Mouse (Mus musculus): Measurements from ENCODE around the gene Rad1. TPM values are rescaled to one million over a fixed set of nuclear protein-coding genes. Genes with fewer than 3 reads are reported as not detected.
A peak's percentile ranks its signal among the peaks of the same experiment; 100 is the strongest.

The Rad1 gene
- 40.4 and 42.9 TPM in 2 replicates for polyA plus RNA-seq (2016; fragmentation: Nextera tagmentation; extraction: Ambion mirVana)

GRCm38 (mm10) chr15:10485484-10486364, at the start of gene Rad1, which contains the start of gene Brix1:
TSS of gene Rad1 (plus strand) at chr15:10486018.
TSS of gene Brix1 (minus strand) at chr15:10485947.
- under 1% methylated on average over 58 of the region's 58 CpGs for whole genome bisulfite sequencing
- Histone ChIP-seq H3K4me3 (replicated peaks) (peak within 1 kb of the TSS; percentile 83), H3K4me1 (peaks cover 20% of the 10 kb centered on the region), H3K36me3 (replicated peaks) (peaks cover 30% of the 10 kb centered on the region), H3K27ac (peak within 1 kb of the TSS; percentile 73), H3K9me3 (no peaks in the 10 kb centered on the region), H3K27me3 (no peaks in the 10 kb centered on the region), H3K4me2 (peak within 1 kb of the TSS; percentile 76), H3K9ac (peak within 1 kb of the TSS; percentile 79)
- peak; percentile 99 for ATAC-seq (ENCODE audit: low FRiP score)

GRCm38 (mm10) chr15:10436893-10437292, 48.9 kb upstream of the Rad1 start:
- no peak for ATAC-seq (ENCODE audit: low FRiP score)
- H3K4me1 ChIP-seq: no peaks in the 10 kb centered on the region
- 85% methylated on average over 1 of the region's 1 CpGs for WGBS
- no peak overlapping the region for H3K4me3 ChIP-seq (replicated peaks)
- no peaks in the 10 kb centered on the region for H3K27me3 ChIP-seq
- H3K4me2 ChIP-seq: no peak overlapping the region
- no peaks in the 10 kb centered on the region for H3K9me3 ChIP-seq
- H3K36me3 ChIP-seq (replicated peaks): peaks cover 3% of the 10 kb centered on the region
- H3K9ac ChIP-seq: no peak overlapping the region
- no peak overlapping the region for H3K27ac ChIP-seq

- H3K9ac ChIP-seq: no peak overlapping the region
- no peak overlapping the region for H3K27ac ChIP-seq
- H3K36me3 ChIP-seq (replicated peaks): peaks cover 8% of the 10 kb centered on the region
- H3K4me3 ChIP-seq (replicated peaks): no peak overlapping the region
- no peak overlapping the region for H3K4me2 ChIP-seq
- H3K4me1 ChIP-seq: no peaks in the 10 kb centered on the region
- no peaks in the 10 kb centered on the region for H3K27me3 ChIP-seq
- H3K9me3 ChIP-seq: no peaks in the 10 kb centered on the region
- WGBS: 80% methylated on average over 6 of the region's 6 CpGs
- no peak for ATAC-seq (ENCODE audit: low FRiP score)
Measured at GRCm38 (mm10) chr15:10439963-10440362, 45.9 kb upstream of the Rad1 start.

GRCm38 (mm10) chr15:10441493-10441892, 44.3 kb upstream of the Rad1 start:
- Histone ChIP-seq H3K9me3 (no peaks in the 10 kb centered on the region), H3K27me3 (no peaks in the 10 kb centered on the region), H3K4me1 (no peaks in the 10 kb centered on the region), H3K27ac (no peak overlapping the region), H3K9ac (no peak overlapping the region), H3K36me3 (replicated peaks) (peaks cover 19% of the 10 kb centered on the region), H3K4me3 (replicated peaks) (no peak overlapping the region), H3K4me2 (no peak overlapping the region)
- ATAC-seq (ENCODE audit: low FRiP score): no peak
- WGBS: 92% methylated on average over 9 of the region's 9 CpGs

GRCm38 (mm10) chr15:10442275-10442674, 43.5 kb upstream of the Rad1 start:
- Histone ChIP-seq H3K4me3 (replicated peaks) (no peak overlapping the region), H3K4me1 (no peaks in the 10 kb centered on the region), H3K9ac (no peak overlapping the region), H3K36me3 (replicated peaks) (peaks cover 23% of the 10 kb centered on the region), H3K27ac (no peak overlapping the region), H3K9me3 (no peaks in the 10 kb centered on the region), H3K4me2 (no peak overlapping the region), H3K27me3 (no peaks in the 10 kb centered on the region)
- 68% methylated on average over 1 of the region's 1 CpGs for WGBS
- ATAC-seq (ENCODE audit: low FRiP score): no peak

- no peaks in the 10 kb centered on the region for H3K4me1 ChIP-seq
- ATAC-seq (ENCODE audit: low FRiP score): no peak
- H3K27ac ChIP-seq: no peak overlapping the region
- H3K27me3 ChIP-seq: no peaks in the 10 kb centered on the region
- WGBS: 96% methylated on average over 3 of the region's 3 CpGs
- H3K4me2 ChIP-seq: no peak overlapping the region
- peaks cover 39% of the 10 kb centered on the region for H3K36me3 ChIP-seq (replicated peaks)
- H3K9ac ChIP-seq: no peak overlapping the region
- H3K9me3 ChIP-seq: no peaks in the 10 kb centered on the region
- H3K4me3 ChIP-seq (replicated peaks): no peak overlapping the region
Measured at GRCm38 (mm10) chr15:10447102-10447501, 38.7 kb upstream of the Rad1 start.

- Histone ChIP-seq H3K36me3 (replicated peaks) (peaks cover 51% of the 10 kb centered on the region), H3K9ac (no peak overlapping the region), H3K27ac (no peak overlapping the region), H3K4me3 (replicated peaks) (no peak overlapping the region), H3K4me1 (no peaks in the 10 kb centered on the region), H3K27me3 (no peaks in the 10 kb centered on the region), H3K9me3 (no peaks in the 10 kb centered on the region), H3K4me2 (no peak overlapping the region)
- 94% methylated on average over 12 of the region's 12 CpGs for WGBS
- no peak for ATAC-seq (ENCODE audit: low FRiP score)
Measured at GRCm38 (mm10) chr15:10460986-10461385, 24.8 kb upstream of the Rad1 start.

GRCm38 (mm10) chr15:10463555-10463954, 22.3 kb upstream of the Rad1 start:
- Histone ChIP-seq H3K9ac (no peak overlapping the region), H3K4me1 (peaks cover 5% of the 10 kb centered on the region; the same call in 1 of the 2 replicates)

GRCm38 (mm10) chr15:10464678-10465077, 21.1 kb upstream of the Rad1 start:
- Histone ChIP-seq H3K4me1 (peaks cover 15% of the 10 kb centered on the region), H3K27me3 (no peaks in the 10 kb centered on the region), H3K4me3 (replicated peaks) (no peak overlapping the region), H3K4me2 (no peak overlapping the region), H3K9ac (no peak overlapping the region), H3K36me3 (replicated peaks) (peaks cover 24% of the 10 kb centered on the region), H3K9me3 (no peaks in the 10 kb centered on the region), H3K27ac (no peak overlapping the region)
- whole genome bisulfite sequencing: 84% methylated on average over 3 of the region's 3 CpGs
- ATAC-seq (ENCODE audit: low FRiP score): no peak

More at GRCm38 (mm10) chr15:10463555-10463954, 22.3 kb upstream of the Rad1 start:
- no peaks in the 10 kb centered on the region for H3K27me3 ChIP-seq
- no peaks in the 10 kb centered on the region for H3K9me3 ChIP-seq
- H3K27ac ChIP-seq: no peak overlapping the region
- ATAC-seq (ENCODE audit: low FRiP score): no peak
- WGBS: 87% methylated on average over 5 of the region's 5 CpGs
- no peak overlapping the region for H3K4me2 ChIP-seq
- H3K4me3 ChIP-seq (replicated peaks): no peak overlapping the region
- H3K36me3 ChIP-seq (replicated peaks): peaks cover 32% of the 10 kb centered on the region

GRCm38 (mm10) chr15:10468761-10469160, 17.1 kb upstream of the Rad1 start:
- H3K27ac ChIP-seq: no peak overlapping the region
- no peak for ATAC-seq (ENCODE audit: low FRiP score)
- WGBS: 90% methylated on average over 3 of the region's 3 CpGs
- H3K4me1 ChIP-seq: peaks cover 19% of the 10 kb centered on the region
- no peaks in the 10 kb centered on the region for H3K27me3 ChIP-seq
- no peaks in the 10 kb centered on the region for H3K9me3 ChIP-seq
- no peak overlapping the region for H3K4me3 ChIP-seq (replicated peaks)
- H3K36me3 ChIP-seq (replicated peaks): no peaks in the 10 kb centered on the region
- H3K4me2 ChIP-seq: peak overlapping the region; percentile 82
- no peak overlapping the region for H3K9ac ChIP-seq

- H3K9me3 ChIP-seq: no peaks in the 10 kb centered on the region
- peak overlapping the region; percentile 90 for H3K9ac ChIP-seq
- peak; percentile 28; the same call in 1 of the 2 replicates for ATAC-seq (ENCODE audit: low FRiP score)
- peak overlapping the region; percentile 86 for H3K27ac ChIP-seq
- 0% methylated on average over 40 of the region's 40 CpGs for WGBS
- no peaks in the 10 kb centered on the region for H3K27me3 ChIP-seq
- peak overlapping the region; percentile 82 for H3K4me2 ChIP-seq
- H3K4me3 ChIP-seq (replicated peaks): peak overlapping the region; percentile 73
- H3K36me3 ChIP-seq (replicated peaks): no peaks in the 10 kb centered on the region
- H3K4me1 ChIP-seq: peaks cover 19% of the 10 kb centered on the region
Measured at GRCm38 (mm10) chr15:10469641-10470150, 16.1 kb upstream of the Rad1 start.

- H3K4me2 ChIP-seq: peak within 1 kb of the TSS; percentile 82
- peak within 1 kb of the TSS; percentile 86 for H3K27ac ChIP-seq
- peaks cover 3% of the 10 kb centered on the region for H3K36me3 ChIP-seq (replicated peaks)
- under 1% methylated on average over 42 of the region's 87 CpGs for WGBS
- peak within 1 kb of the TSS; percentile 90 for H3K9ac ChIP-seq
- no peaks in the 10 kb centered on the region for H3K27me3 ChIP-seq
- H3K4me3 ChIP-seq (replicated peaks): peak within 1 kb of the TSS; percentile 73
- peaks cover 19% of the 10 kb centered on the region for H3K4me1 ChIP-seq
- H3K9me3 ChIP-seq: no peaks in the 10 kb centered on the region
- ATAC-seq (ENCODE audit: low FRiP score): peak; percentile 93
Measured at GRCm38 (mm10) chr15:10470151-10470831, 15.5 kb upstream of the Rad1 start, which contains the start of gene Dnajc21. TSS of gene Dnajc21 (minus strand) at chr15:10470516.

Measured in forebrain, embryonic 12.5 days (tissue).